Mouse (Mus musculus) liver, adult 2 months (tissue): ENCODE results near the gene Smoc1.

ENCODE experiments used
- CTCF ChIP-seq: fragments of 200-500 bp; IDR thresholded peaks from 2 replicates; pipeline ENCODE4 v1.5.1; 2011; ENCODE audit warnings: low read depth, low read length, control low read depth
- POLR2A ChIP-seq: fragments of 200-500 bp; IDR thresholded peaks from 2 replicates; pipeline ENCODE4 v1.6.1; 2011; ENCODE audit warnings: low read length, control low read depth; ENCODE audit not compliant: insufficient read depth; ENCODE audit errors: extremely low read depth

DNA sequence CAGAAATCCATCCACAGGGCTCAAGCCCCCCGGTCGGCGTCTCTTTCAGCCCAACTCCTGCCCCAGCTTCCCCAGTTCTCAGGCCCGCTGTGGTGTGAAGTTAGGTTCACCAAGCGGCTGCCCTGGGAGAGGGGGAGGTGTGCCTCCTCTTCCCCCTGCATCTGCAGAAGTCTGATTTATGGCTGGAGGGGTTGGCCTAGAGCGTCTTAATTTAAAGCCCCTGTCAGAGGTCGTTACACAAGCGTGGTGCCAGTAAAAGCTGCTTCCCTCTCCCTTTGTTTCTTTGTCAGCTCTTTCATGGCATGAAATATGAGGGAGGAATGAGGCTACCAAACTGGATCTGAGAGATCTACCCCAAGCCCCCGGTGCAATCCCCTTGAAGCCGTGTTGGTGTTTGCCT, 139.5 kb downstream of the Smoc1 start:
- TF ChIP-seq CTCF (no peak), POLR2A (no peak)
